Mouse (Mus musculus) neural tube, embryonic 15.5 days (tissue): Measurements from ENCODE around the gene Reg3a. TPM values are rescaled to one million over a fixed set of nuclear protein-coding genes. Genes with fewer than 3 reads are reported as not detected.
A peak's percentile ranks its signal among the peaks of the same experiment; 100 is the strongest.
"Not testable (repeated sequence)": the region's sequence is repeated elsewhere in the genome, so short reads cannot be mapped to it uniquely, and the experiment has no call there.

Experiments used
- ATAC-seq: fragments of 200-750 bp; cut with Nextera tagmentation; 2 replicates; pipeline ENCODE4 v1.8.0; 2017; ENCODE audit warnings: mild to moderate bottlenecking, moderate TSS enrichment, moderate library complexity; ENCODE audit not compliant: low FRiP score
- H3K27ac ChIP-seq: fragments of 300-500 bp; sonication (generic); replicated peaks from 2 replicates; pipeline ENCODE4 v1.5.1; 2015; ENCODE audit warnings: mild to moderate bottlenecking, inconsistent platforms
- H3K27me3 ChIP-seq: fragments of 300-500 bp; sonication (generic); replicated peaks from 2 replicates; pipeline ENCODE4 v1.6.1; 2015; ENCODE audit warnings: inconsistent platforms
- H3K36me3 ChIP-seq: fragments of 300-500 bp; sonication (generic); 2 replicates; pipeline ENCODE4 v1.6.1; 2015; ENCODE audit warnings: inconsistent platforms
- H3K4me1 ChIP-seq: fragments of 300-500 bp; sonication (generic); 2 replicates; pipeline ENCODE4 v1.6.1; 2015; ENCODE audit warnings: inconsistent platforms
- H3K4me2 ChIP-seq: fragments of 300-500 bp; sonication (generic); 2 replicates; pipeline ENCODE4 v1.6.1; 2015; ENCODE audit warnings: inconsistent platforms, mild to moderate bottlenecking, moderate library complexity
- H3K4me3 ChIP-seq: fragments of 300-500 bp; sonication (generic); replicated peaks from 2 replicates; pipeline ENCODE4 v1.5.1; 2015; ENCODE audit warnings: mild to moderate bottlenecking, inconsistent platforms
- H3K9ac ChIP-seq: fragments of 300-500 bp; sonication (generic); replicated peaks from 2 replicates; pipeline ENCODE4 v1.6.1; 2015; ENCODE audit warnings: mild to moderate bottlenecking, inconsistent platforms
- H3K9me3 ChIP-seq: fragments of 300-500 bp; sonication (generic); replicated peaks from 2 replicates; pipeline ENCODE4 v1.6.1; 2016; ENCODE audit warnings: inconsistent platforms
- WGBS: fragments of 180-500 bp; shearing (Covaris S2); methylation state at CpG from one replicate; pipeline ENCODE4 v1.1.7; 2015; ENCODE audit warnings: mixed read lengths; 5-methylcytosine and 5-hydroxymethylcytosine counted together
- polyA plus RNA-seq: library from polyadenylated mRNA; unstranded; fragments of >200 nt; fragmentation: Nextera tagmentation; extraction: Ambion mirVana; gene quantifications from 2 replicates; pipeline ENCODE4 v1.2.1, GENCODE M21; 2015

Reg3a gene
- not detected in 2 replicates for polyA plus RNA-seq

- Histone ChIP-seq H3K27me3 (no peaks in the 10 kb centered on the region), H3K4me3 (no peak within 1 kb of the TSS), H3K36me3 (no peaks in the 10 kb centered on the region), H3K4me1 (no peaks in the 10 kb centered on the region), H3K9me3 (no peaks in the 10 kb centered on the region), H3K9ac (no peak within 1 kb of the TSS), H3K27ac (no peak within 1 kb of the TSS), H3K4me2 (no peak within 1 kb of the TSS)
- no peak for ATAC-seq
Observed at GRCm38 (mm10) chr6:78380409-78380808, at the start of gene Reg3a. TSS of gene Reg3a (plus strand) at chr6:78380709.

DNA sequence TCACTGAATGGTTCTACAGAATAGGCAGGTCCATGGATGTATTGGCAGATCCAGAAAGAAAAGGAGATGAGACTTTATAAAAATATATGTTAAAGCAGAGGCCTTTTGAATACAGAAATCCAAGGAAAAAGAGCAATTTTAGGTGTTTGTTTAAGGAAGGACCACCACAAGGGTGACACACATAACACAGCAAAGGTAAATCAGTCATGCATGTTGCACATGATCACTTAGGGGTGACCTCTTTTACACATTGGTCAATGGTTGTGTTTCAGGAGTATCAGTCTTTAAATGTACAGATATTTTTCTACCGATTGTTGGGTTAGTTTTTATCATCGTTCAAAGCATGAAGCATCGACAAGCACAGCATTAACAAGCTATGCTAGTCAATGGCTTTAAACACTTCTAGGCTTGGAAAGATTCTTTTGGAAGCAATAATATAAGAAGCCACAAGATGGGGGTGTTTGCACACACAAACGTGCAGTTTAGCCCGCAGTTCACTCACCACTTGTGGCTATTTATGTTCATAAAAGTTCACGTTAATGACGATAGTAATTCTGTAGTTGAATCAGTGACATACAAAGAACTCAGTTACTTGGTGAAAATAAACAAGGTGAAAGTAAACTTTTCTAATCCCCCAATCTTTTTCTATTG is 48.5 kb upstream of the Reg3a start:
- no peak overlapping the region for H3K4me3 ChIP-seq
- no peaks in the 10 kb centered on the region for H3K4me1 ChIP-seq
- no peak overlapping the region for H3K9ac ChIP-seq
- H3K27me3 ChIP-seq = no peaks in the 10 kb centered on the region
- peak; percentile 75; the same call in 1 of the 2 replicates for ATAC-seq
- no peaks in the 10 kb centered on the region for H3K36me3 ChIP-seq
- WGBS = 37% methylated on average over 7 of the region's 7 CpGs
- no peak overlapping the region for H3K27ac ChIP-seq
- no peak overlapping the region for H3K4me2 ChIP-seq
- H3K9me3 ChIP-seq = no peaks in the 10 kb centered on the region

GRCm38 (mm10) chr6:78340296-78340695 is 40.2 kb upstream of the Reg3a start:
- no peaks in the 10 kb centered on the region for H3K27me3 ChIP-seq
- no peak overlapping the region for H3K4me2 ChIP-seq
- no peaks in the 10 kb centered on the region for H3K9me3 ChIP-seq
- no peaks in the 10 kb centered on the region for H3K36me3 ChIP-seq
- ATAC-seq = no peak
- H3K9ac ChIP-seq = no peak overlapping the region
- H3K27ac ChIP-seq = no peak overlapping the region
- H3K4me3 ChIP-seq = no peak overlapping the region
- no peaks in the 10 kb centered on the region for H3K4me1 ChIP-seq

GRCm38 (mm10) chr6:78341689-78342088 is 38.8 kb upstream of the Reg3a start:
- no peak for ATAC-seq
- H3K4me2 ChIP-seq = no peak overlapping the region
- no peak overlapping the region for H3K27ac ChIP-seq
- H3K4me1 ChIP-seq = no peaks in the 10 kb centered on the region
- H3K9me3 ChIP-seq = no peaks in the 10 kb centered on the region
- no peak overlapping the region for H3K4me3 ChIP-seq
- no peaks in the 10 kb centered on the region for H3K36me3 ChIP-seq
- 65% methylated on average over 2 of the region's 2 CpGs for WGBS
- H3K27me3 ChIP-seq = no peaks in the 10 kb centered on the region
- H3K9ac ChIP-seq = no peak overlapping the region

- 68% methylated on average over 2 of the region's 2 CpGs for WGBS
Observed at GRCm38 (mm10) chr6:78361971-78362563, 18.4 kb upstream of the Reg3a start.

DNA sequence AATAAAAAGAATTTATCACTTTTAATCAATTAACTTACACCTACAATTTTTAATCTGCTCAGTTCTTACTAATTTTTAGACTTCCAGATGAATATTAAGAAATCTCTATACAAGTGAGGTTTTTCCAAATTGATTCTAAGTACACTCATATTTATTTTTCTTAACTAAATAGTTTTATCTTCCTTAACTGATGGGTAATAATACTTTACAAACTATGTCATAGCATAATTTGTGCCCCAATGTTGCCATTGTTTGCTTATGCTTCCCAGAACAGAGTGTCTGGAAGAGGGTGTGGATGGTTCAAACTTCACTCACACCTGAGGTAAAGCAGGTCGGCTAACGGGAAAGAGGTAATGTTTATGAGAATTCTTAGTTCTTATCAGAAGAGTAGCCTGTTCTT is 10.2 kb upstream of the Reg3a start, which contains the start of gene Reg3b:
Gene Reg3b (plus strand): TSS at position 301 of the 400 bp plus-strand sequence.
- no peak for ATAC-seq
- no peaks in the 10 kb centered on the region for H3K36me3 ChIP-seq
- H3K4me3 ChIP-seq = no peak within 1 kb of the TSS
- H3K27ac ChIP-seq = no peak within 1 kb of the TSS
- no peaks in the 10 kb centered on the region for H3K4me1 ChIP-seq
- no peaks in the 10 kb centered on the region for H3K9me3 ChIP-seq
- no peak within 1 kb of the TSS for H3K4me2 ChIP-seq
- 91% methylated on average over 2 of the region's 2 CpGs for WGBS
- no peak within 1 kb of the TSS for H3K9ac ChIP-seq
- H3K27me3 ChIP-seq = no peaks in the 10 kb centered on the region

More at GRCm38 (mm10) chr6:78361971-78362563, 18.4 kb upstream of the Reg3a start:
- H3K4me2 ChIP-seq = no peak overlapping the region
- no peak overlapping the region for H3K4me3 ChIP-seq
- no peaks in the 10 kb centered on the region for H3K36me3 ChIP-seq
- no peaks in the 10 kb centered on the region for H3K27me3 ChIP-seq
- H3K9me3 ChIP-seq = no peaks in the 10 kb centered on the region
- H3K9ac ChIP-seq = no peak overlapping the region
- no peak overlapping the region for H3K27ac ChIP-seq
- no peak for ATAC-seq
- no peaks in the 10 kb centered on the region for H3K4me1 ChIP-seq

DNA sequence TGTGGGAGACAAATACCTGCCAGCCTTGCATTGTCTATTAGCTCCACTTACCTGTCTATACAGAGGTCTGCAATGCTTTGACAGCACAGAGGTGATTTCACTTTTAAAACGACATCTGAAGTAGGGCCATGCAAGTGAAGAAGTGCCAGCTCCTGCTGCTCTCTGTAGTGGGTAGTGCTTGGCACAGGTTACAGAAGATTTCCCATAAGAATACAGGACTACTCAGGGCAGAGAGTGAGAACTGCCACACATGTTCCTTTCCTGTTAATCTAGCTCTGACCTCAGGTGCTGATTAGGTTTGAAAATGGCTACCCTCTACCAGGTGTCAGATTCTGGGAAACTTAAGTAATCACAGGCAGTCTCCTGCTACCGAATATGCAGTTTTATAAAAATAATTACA is 1.7 kb upstream of the Reg3a start, which contains the start of gene Reg3d:
Gene Reg3d (minus strand): TSS at position 101 of the 400 bp plus-strand sequence.
- H3K4me1 ChIP-seq = no peaks in the 10 kb centered on the region
- H3K9ac ChIP-seq = no peak within 1 kb of the TSS
- 80% methylated on average over 2 of the region's 2 CpGs for WGBS
- H3K4me2 ChIP-seq = no peak within 1 kb of the TSS
- no peaks in the 10 kb centered on the region for H3K36me3 ChIP-seq
- no peaks in the 10 kb centered on the region for H3K9me3 ChIP-seq
- H3K27me3 ChIP-seq = no peaks in the 10 kb centered on the region
- no peak within 1 kb of the TSS for H3K4me3 ChIP-seq
- ATAC-seq = no peak
- H3K27ac ChIP-seq = no peak within 1 kb of the TSS

DNA sequence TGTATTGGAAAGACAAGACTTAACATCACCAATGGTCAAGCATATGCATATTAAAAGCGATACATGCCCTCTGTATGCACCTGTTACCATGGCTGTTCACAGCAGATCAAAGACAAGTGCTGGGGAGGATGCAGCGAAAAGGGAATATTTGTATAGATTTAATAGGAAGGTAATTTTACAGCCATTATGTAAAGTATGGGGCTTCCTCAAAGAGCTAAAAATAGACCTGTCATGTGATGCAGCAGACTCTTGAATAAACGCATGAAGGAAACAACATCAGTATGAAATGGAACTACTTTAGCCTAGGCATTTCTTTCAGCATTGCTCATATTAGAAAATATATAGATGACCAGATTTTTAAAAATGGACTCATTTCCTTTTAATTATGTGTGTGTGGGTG is 5.1 kb downstream of the Reg3a start:
- WGBS = 90% methylated on average over 3 of the region's 3 CpGs
- no peak overlapping the region for H3K4me2 ChIP-seq
- no peaks in the 10 kb centered on the region for H3K9me3 ChIP-seq
- no peak overlapping the region for H3K4me3 ChIP-seq
- no peak for ATAC-seq
- H3K36me3 ChIP-seq = no peaks in the 10 kb centered on the region
- H3K27ac ChIP-seq = no peak overlapping the region
- no peaks in the 10 kb centered on the region for H3K27me3 ChIP-seq
- no peaks in the 10 kb centered on the region for H3K4me1 ChIP-seq
- H3K9ac ChIP-seq = no peak overlapping the region

DNA sequence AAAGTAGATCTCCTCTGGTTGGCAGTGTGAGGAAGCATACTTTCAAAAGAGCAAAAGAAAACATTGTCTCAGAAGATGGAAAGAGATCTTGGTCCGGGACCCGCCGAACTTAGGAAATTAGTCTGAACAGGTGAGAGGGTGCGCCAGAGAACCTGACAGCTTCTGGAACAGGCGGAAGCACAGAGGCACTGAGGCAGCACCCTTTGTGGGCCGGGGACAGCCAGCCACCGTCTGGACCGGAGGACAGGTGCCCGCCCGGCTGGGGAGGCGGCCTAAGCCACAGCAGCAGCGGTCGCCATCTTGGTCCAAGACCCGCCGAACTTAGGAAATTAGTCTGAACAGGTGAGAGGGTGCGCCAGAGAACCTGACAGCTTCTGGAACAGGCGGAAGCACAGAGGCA is 14.8 kb downstream of the Reg3a start, which contains the start of gene Reg2:
Gene Reg2 (plus strand): TSS at position 301 of the 400 bp plus-strand sequence.
- not testable (repeated sequence) for H3K4me1 ChIP-seq, H3K27ac ChIP-seq, H3K9ac ChIP-seq, H3K36me3 ChIP-seq, H3K9me3 ChIP-seq, ATAC-seq, H3K4me2 ChIP-seq, H3K4me3 ChIP-seq, H3K27me3 ChIP-seq
- 95% methylated on average over 4 of the region's 17 CpGs for WGBS

DNA sequence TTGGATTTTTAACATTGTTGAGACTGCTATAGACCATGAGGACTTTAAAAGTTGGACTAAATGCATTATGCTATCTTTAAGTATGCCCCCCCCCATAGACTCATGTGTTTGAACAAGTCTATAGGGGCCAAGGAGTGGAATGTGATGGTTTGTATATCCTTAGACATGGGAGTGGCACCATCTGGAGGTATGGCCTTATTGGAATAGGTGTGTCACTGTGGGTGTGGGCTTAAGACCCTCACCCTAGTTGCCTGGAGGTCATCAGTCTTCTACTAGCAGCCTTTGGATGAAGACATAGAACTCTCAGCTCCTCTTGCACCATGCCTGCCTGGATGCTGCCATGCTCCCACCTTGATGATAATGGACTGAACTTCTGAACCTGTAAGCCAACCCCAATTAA is 41.9 kb downstream of the Reg3a start, which contains the start of gene Reg1:
Gene Reg1 (plus strand): TSS at position 301 of the 400 bp plus-strand sequence.
- H3K4me2 ChIP-seq, H3K4me1 ChIP-seq, ATAC-seq, H3K4me3 ChIP-seq, H3K27ac ChIP-seq, H3K9ac ChIP-seq, H3K9me3 ChIP-seq, H3K27me3 ChIP-seq, H3K36me3 ChIP-seq: not testable (repeated sequence)

DNA sequence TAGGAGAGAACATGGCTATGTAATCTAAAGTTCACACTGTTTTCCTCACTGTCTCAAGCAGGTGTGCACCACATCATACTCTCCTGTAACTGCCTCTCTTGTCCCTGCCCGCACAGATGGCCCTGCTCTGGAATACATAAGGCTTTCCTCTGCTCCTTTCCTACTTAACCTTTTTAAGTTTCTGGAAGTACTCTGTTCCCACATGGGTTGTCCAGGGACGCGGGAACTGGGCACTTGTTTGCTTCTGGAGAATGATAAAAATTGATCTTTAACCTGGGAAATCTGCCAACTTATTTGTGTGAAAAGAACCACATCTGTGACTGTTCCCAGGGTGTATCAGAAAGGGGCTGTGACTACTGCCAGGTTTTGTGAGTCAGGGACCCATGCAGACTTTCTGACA is 45.0 kb downstream of the Reg3a start:
- no peaks in the 10 kb centered on the region for H3K9me3 ChIP-seq
- no peak overlapping the region for H3K4me2 ChIP-seq
- WGBS = 83% methylated on average over 3 of the region's 3 CpGs
- ATAC-seq = no peak
- H3K36me3 ChIP-seq = no peaks in the 10 kb centered on the region
- H3K27me3 ChIP-seq = no peaks in the 10 kb centered on the region
- H3K27ac ChIP-seq = no peak overlapping the region
- no peaks in the 10 kb centered on the region for H3K4me1 ChIP-seq
- H3K9ac ChIP-seq = no peak overlapping the region
- H3K4me3 ChIP-seq = no peak overlapping the region
